Mouse (Mus musculus) retina, embryonic 14.5 days (tissue): ENCODE data around the gene Lrrc36.

Experiments used
- DNase-seq: peaks from one replicate; pipeline ENCODE4 v3.0.0-alpha.2; 2015; ENCODE audit warnings: low spot score

Gene Lrrc36

GRCm38 (mm10) chr8:105413391-105413790 lies at the start of gene Lrrc36, which contains the start of gene Kctd19:
TSS of gene Lrrc36 (plus strand) at chr8:105413571.
TSS of gene Kctd19 (minus strand) at chr8:105413502.
- DNase-seq, result peak; percentile 75

GRCm38 (mm10) chr8:105367107-105367506 lies 46.3 kb upstream of the Lrrc36 start:
- DNase-seq, result peak; percentile 31

- no peak for DNase-seq
These were observed 40.9 kb upstream of the Lrrc36 start for GRCm38 (mm10) chr8:105372473-105372872.

- no peak for DNase-seq
These were observed 40.3 kb upstream of the Lrrc36 start, which contains the start of gene Plekhg4 for GRCm38 (mm10) chr8:105373032-105373431. TSS of gene Plekhg4 (plus strand) at chr8:105373274.

GRCm38 (mm10) chr8:105374513-105374966 lies 38.8 kb upstream of the Lrrc36 start:
- DNase-seq, result peak; percentile 59

GRCm38 (mm10) chr8:105378673-105379072 lies 34.7 kb upstream of the Lrrc36 start:
- no peak for DNase-seq

GRCm38 (mm10) chr8:105380308-105380707 lies 33.1 kb upstream of the Lrrc36 start:
- no peak for DNase-seq

GRCm38 (mm10) chr8:105384070-105384469 lies 29.3 kb upstream of the Lrrc36 start:
- no peak for DNase-seq

GRCm38 (mm10) chr8:105387151-105387550 lies 26.2 kb upstream of the Lrrc36 start:
- no peak for DNase-seq

GRCm38 (mm10) chr8:105389096-105389495 lies 24.3 kb upstream of the Lrrc36 start:
- DNase-seq, result no peak

- no peak for DNase-seq
These were observed 20.1 kb upstream of the Lrrc36 start for GRCm38 (mm10) chr8:105393089-105393787.

GRCm38 (mm10) chr8:105393915-105394314 lies 19.5 kb upstream of the Lrrc36 start:
- DNase-seq, result no peak

GRCm38 (mm10) chr8:105397747-105398146 lies 15.6 kb upstream of the Lrrc36 start:
- peak; percentile 77 for DNase-seq

GRCm38 (mm10) chr8:105400016-105400415 lies 13.4 kb upstream of the Lrrc36 start:
- DNase-seq, result no peak

- no peak for DNase-seq
These were observed 9.9 kb upstream of the Lrrc36 start for GRCm38 (mm10) chr8:105403467-105403866.

GRCm38 (mm10) chr8:105404496-105404895 lies 8.9 kb upstream of the Lrrc36 start:
- DNase-seq, result no peak

- no peak for DNase-seq
These were observed 7.0 kb upstream of the Lrrc36 start for GRCm38 (mm10) chr8:105406416-105406815.

GRCm38 (mm10) chr8:105408331-105408730 lies 5.0 kb upstream of the Lrrc36 start:
- DNase-seq, result no peak

- DNase-seq, result no peak
These were observed 3.4 kb upstream of the Lrrc36 start for GRCm38 (mm10) chr8:105409947-105410346.

GRCm38 (mm10) chr8:105418992-105419391 lies 5.6 kb downstream of the Lrrc36 start:
- DNase-seq, result no peak

GRCm38 (mm10) chr8:105419800-105420199 lies 6.4 kb downstream of the Lrrc36 start:
- DNase-seq, result no peak

- no peak for DNase-seq
These were observed 8.6 kb downstream of the Lrrc36 start for GRCm38 (mm10) chr8:105422006-105422405.

GRCm38 (mm10) chr8:105426878-105427277 lies 13.5 kb downstream of the Lrrc36 start:
- DNase-seq, result no peak
